Mouse (Mus musculus) embryonic fibroblast, embryonic 13.5 days (primary cell): ENCODE results near the gene Ccdc107. TPM values are rescaled to one million over a fixed set of nuclear protein-coding genes. Genes with fewer than 3 reads are reported as not detected.

ENCODE experiments used
- H3K27ac ChIP-seq: 2 replicates; pipeline ENCODE4 v1.5.1; 2012; ENCODE audit warnings: low read length, control low read depth, inconsistent platforms; ENCODE audit not compliant: insufficient read depth
- H3K4me1 ChIP-seq: 2 replicates; pipeline ENCODE4 v1.6.1; 2011; ENCODE audit warnings: low read length; ENCODE audit not compliant: control insufficient read depth, insufficient read depth
- H3K4me3 ChIP-seq: 2 replicates; pipeline ENCODE4 v1.5.1; 2011; ENCODE audit warnings: mild to moderate bottlenecking, control low read depth, low read length; ENCODE audit not compliant: insufficient read depth
- CTCF ChIP-seq: IDR thresholded peaks from 2 replicates; pipeline ENCODE4 v1.5.1; 2011; ENCODE audit warnings: mild to moderate bottlenecking, control low read depth, low read length, moderate library complexity, borderline replicate concordance; ENCODE audit not compliant: insufficient read depth
- POLR2A ChIP-seq: IDR thresholded peaks from 2 replicates; pipeline ENCODE4 v1.6.1; 2011; ENCODE audit warnings: low read depth, mild to moderate bottlenecking, control low read depth, low read length, moderate library complexity
- polyA plus RNA-seq: library from polyadenylated mRNA; stranded (reverse); fragments of >200 nt; gene quantifications from 2 replicates; pipeline ENCODE4 v1.2.4, GENCODE M21; 2011; ENCODE audit warnings: low read depth; ENCODE audit not compliant: missing spikeins, insufficient read length

The Ccdc107 gene
- polyA plus RNA-seq, 1 experiment: 32.5 TPM

GRCm38 (mm10) chr4:43507938-43508665, 15.4 kb downstream of the Ccdc107 start:
- TF ChIP-seq POLR2A: 0 out of 2 replicates have a peak, but pooled peaks have one; percentile 8
- TF ChIP-seq CTCF: no peak

DNA sequence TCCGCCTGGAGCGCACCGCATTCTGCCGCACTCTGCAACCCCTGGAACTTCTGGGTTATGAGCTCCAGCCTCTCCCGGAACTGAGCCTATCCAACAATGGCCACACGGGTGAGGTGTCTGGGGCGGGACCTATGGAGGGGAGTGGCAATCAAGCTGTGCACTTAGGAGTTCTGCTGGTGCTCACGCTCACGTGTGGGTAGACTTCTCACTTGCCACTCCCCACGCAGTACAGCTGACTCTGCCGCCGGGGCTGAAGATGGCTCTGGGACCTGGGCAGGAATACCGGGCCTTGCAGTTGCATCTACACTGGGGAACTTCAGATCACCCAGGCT, 15.9 kb downstream of the Ccdc107 start:
- Histone ChIP-seq H3K4me1 (no peaks in the 10 kb centered on the region; the same call in 1 of the 2 replicates), H3K4me3 (peak overlapping the region; percentile 35), H3K27ac (no peak overlapping the region)
- TF ChIP-seq CTCF: no peak
- peak; percentile 87 for TF ChIP-seq POLR2A

More at GRCm38 (mm10) chr4:43507938-43508665, 15.4 kb downstream of the Ccdc107 start:
- Histone ChIP-seq H3K4me3 (peak overlapping the region; percentile 35), H3K27ac (no peak overlapping the region), H3K4me1 (no peaks in the 10 kb centered on the region; the same call in 1 of the 2 replicates)

GRCm38 (mm10) chr4:43509109-43509508, 16.4 kb downstream of the Ccdc107 start:
- Histone ChIP-seq H3K4me1 (no peaks in the 10 kb centered on the region; the same call in 1 of the 2 replicates), H3K4me3 (no peak overlapping the region), H3K27ac (no peak overlapping the region)
- TF ChIP-seq POLR2A (no peak), CTCF (no peak)

GRCm38 (mm10) chr4:43511675-43512454, 19.2 kb downstream of the Ccdc107 start:
- Histone ChIP-seq H3K4me3 (no peak overlapping the region), H3K27ac (no peak overlapping the region), H3K4me1 (no peaks in the 10 kb centered on the region; the same call in 1 of the 2 replicates)
- no peak for TF ChIP-seq CTCF
- peak; percentile 50 for TF ChIP-seq POLR2A

DNA sequence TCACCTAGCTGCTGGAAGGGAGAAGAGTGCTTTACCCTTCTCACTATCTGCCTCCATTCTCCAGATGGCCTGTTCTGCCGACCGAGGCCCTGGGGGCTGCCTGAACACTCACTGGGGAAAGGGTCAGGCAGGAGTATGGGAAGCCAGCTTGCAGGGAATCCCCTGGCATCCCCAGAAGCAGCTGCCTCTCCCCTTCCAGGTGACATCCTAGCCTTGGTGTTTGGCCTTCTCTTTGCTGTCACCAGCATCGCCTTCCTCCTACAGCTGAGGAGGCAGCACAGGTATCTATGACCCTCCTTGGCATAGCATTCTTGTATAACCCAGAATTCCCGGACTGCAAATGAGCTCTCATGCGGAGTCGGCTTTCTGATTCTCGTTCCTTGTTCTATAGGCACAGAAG, 20.0 kb downstream of the Ccdc107 start:
- TF ChIP-seq POLR2A: no peak; the same call in 1 of the 2 replicates
- no peak for TF ChIP-seq CTCF
- Histone ChIP-seq H3K27ac (no peak overlapping the region), H3K4me3 (no peak overlapping the region), H3K4me1 (no peaks in the 10 kb centered on the region; the same call in 1 of the 2 replicates)

DNA sequence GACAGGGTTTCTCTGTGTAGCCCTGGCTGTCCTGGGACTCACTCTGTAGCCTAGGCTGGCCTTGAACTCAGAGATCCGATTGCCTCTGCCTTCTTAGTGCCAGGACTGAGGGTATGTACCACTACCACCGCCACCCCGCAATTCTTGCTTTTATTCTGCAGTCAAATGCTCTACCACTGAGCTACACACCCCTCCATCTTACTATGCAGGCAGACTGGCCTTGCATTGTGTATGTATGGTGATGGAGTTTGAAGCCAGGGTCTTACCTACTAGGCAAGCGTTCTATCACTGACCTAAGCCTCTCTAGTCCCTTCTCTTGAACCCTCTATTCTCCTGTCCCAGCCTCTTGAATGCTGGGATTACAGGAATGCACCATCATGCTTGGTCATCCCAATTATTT, 20.6 kb downstream of the Ccdc107 start:
- Histone ChIP-seq H3K4me3 (no peak overlapping the region), H3K27ac (no peak overlapping the region), H3K4me1 (no peaks in the 10 kb centered on the region)
- TF ChIP-seq POLR2A (peak; percentile 39), CTCF (no peak)

- TF ChIP-seq POLR2A (no peak; the same call in 1 of the 2 replicates), CTCF (no peak)
- H3K4me1 ChIP-seq: 0 out of 2 replicates have a peak, but pooled peaks cover under 1% of the 10 kb centered on the region
These were observed 21.1 kb downstream of the Ccdc107 start for GRCm38 (mm10) chr4:43513791-43514190.

DNA sequence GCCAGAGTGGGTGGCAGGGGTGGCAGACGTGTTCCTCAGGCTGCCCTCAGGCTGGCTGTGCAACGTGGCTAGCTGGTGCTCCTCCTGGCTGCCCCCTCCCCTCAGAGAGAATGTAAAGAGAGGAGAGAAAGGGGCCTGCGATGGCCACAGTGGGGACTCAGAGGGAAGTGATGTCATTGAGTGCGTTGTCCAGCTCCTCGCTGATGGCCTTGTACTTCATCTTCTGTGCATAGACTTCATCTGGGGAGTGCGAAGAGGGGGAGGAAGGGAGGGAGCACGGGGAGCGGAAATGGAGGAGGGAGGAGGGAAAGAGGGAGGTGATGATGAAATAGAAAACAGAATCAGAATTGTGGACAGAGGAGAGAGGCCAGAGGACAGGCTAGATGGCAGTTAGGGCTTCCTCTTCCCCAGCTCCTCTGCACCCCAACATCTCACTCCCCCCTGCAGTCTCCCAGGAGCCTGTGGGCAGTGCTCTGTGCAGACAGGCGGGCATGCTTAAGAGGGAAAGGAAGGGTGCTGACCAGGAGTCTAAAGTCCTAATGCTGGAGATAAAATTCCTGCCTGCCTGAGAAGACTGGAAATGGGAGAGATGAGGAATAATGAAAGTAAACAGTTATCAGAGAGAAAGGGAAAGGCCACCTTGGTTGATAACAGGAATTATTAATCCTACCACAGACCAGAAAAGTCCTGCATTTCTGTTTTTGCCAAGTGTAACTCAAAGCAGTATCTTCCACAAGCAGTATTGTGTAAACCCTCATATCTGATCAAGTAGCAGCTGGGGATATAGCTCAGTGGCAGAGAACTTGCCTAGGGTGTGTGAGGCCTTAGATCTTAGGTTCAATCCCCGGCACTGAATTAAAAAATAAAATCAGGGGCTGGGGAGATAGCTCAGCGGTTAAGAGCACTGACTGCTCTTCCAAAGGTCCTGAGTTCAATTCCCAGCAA, 23.3 kb downstream of the Ccdc107 start:
- no peak overlapping the region for H3K4me3 ChIP-seq
- H3K4me1 ChIP-seq: peaks cover 8% of the 10 kb centered on the region; the same call in 1 of the 2 replicates
- TF ChIP-seq CTCF: no peak
- TF ChIP-seq POLR2A: no peak; the same call in 1 of the 2 replicates
- no peak overlapping the region for H3K27ac ChIP-seq

More at GRCm38 (mm10) chr4:43513791-43514190, 21.1 kb downstream of the Ccdc107 start:
- Histone ChIP-seq H3K4me3 (no peak overlapping the region), H3K27ac (no peak overlapping the region)

- Histone ChIP-seq H3K4me1 (peaks cover 8% of the 10 kb centered on the region; the same call in 1 of the 2 replicates), H3K4me3 (peak overlapping the region; percentile 44), H3K27ac (no peak overlapping the region)
- no peak for TF ChIP-seq CTCF
These were observed 26.9 kb downstream of the Ccdc107 start for GRCm38 (mm10) chr4:43519551-43519950.
